Mouse (Mus musculus) spleen, adult 2 months (tissue): ENCODE data around the gene Sgcd.

Source experiments
- CTCF ChIP-seq: fragments of 200-500 bp; IDR thresholded peaks from 2 replicates; pipeline ENCODE4 v1.5.1; 2011; ENCODE audit warnings: mild to moderate bottlenecking, inconsistent platforms; ENCODE audit not compliant: insufficient read depth, insufficient read length, insufficient replicate concordance; ENCODE audit errors: extremely low read depth
- POLR2A ChIP-seq: fragments of 200-500 bp; IDR thresholded peaks from 2 replicates; pipeline ENCODE4 v1.6.1; 2011; ENCODE audit warnings: low read depth, low read length, inconsistent platforms

- TF ChIP-seq POLR2A (no peak), CTCF (no peak)
Observed at GRCm38 (mm10) chr11:47351585-47351984, 637.2 kb downstream of the Sgcd start.
